Comparison of ENCODE assay signal across 9 mouse cellular contexts in genomic region chr19:29683844-29684540, GRCm38 (mm10). TPM values are rescaled to one million over a fixed set of nuclear protein-coding genes. Genes with fewer than 3 reads are reported as not detected.
A peak's percentile ranks its signal among the peaks of the same experiment; 100 is the strongest.
DNase-seq lines count a peak whose midpoint lies in the region; ATAC-seq and TF ChIP-seq lines count a peak whose summit lies in the region.
"Had no signal": no experiment of that assay in that cellular context is flagged by ENCODE, and none has a peak within 500 bp of the region (broad histone marks: within the 10 kb centered on the region; RNA-seq: fewer than 3 reads in every experiment).

No protein-coding gene starts in this region.

- TF ChIP-seq POLR2A in small intestine, adult 2 months (IDR thresholded peaks at IDR 0.05; ENCODE audit: low read depth, low read length) = no peak

- 0 out of 2 replicates have a peak, but pooled peaks cover 4% of the 10 kb centered on the region for H3K9me3 ChIP-seq in heart, embryonic 11.5 days (replicated peaks; ENCODE audit: control insufficient read depth, low read length)
- H3K9me3 ChIP-seq in forebrain, embryonic 15.5 days = no peaks in the 10 kb centered on the region
- H3K9me3 ChIP-seq in hindbrain, embryonic 13.5 days = peaks cover 3% of the 10 kb centered on the region; the same call in 1 of the 2 replicates
- no peaks in the 10 kb centered on the region for H3K9me3 ChIP-seq in midbrain, embryonic 11.5 days (ENCODE audit: control insufficient read depth, low read length)
- H3K9me3 ChIP-seq: stomach, embryonic 15.5 days had no signal

- no peak overlapping the region for H3K4me2 ChIP-seq in heart, embryonic 11.5 days
- no peak overlapping the region for H3K4me2 ChIP-seq in forebrain, embryonic 15.5 days (replicated peaks)
- H3K4me2 ChIP-seq in hindbrain, embryonic 13.5 days = no peak overlapping the region
- H3K4me2 ChIP-seq in midbrain, embryonic 11.5 days = no peak overlapping the region
- H3K4me2 ChIP-seq: stomach, embryonic 15.5 days had no signal

- H3K27ac ChIP-seq in heart, embryonic 11.5 days (ENCODE audit: low read depth, low read length) = no peak overlapping the region
- H3K27ac ChIP-seq in forebrain, embryonic 15.5 days (replicated peaks) = no peak overlapping the region
- no peak overlapping the region for H3K27ac ChIP-seq in hindbrain, embryonic 13.5 days
- H3K27ac ChIP-seq in midbrain, embryonic 11.5 days (ENCODE audit: low read depth, low read length) = no peak overlapping the region
- no peak overlapping the region for H3K27ac ChIP-seq in small intestine, adult 2 months (ENCODE audit: insufficient read depth, low read depth, low read length)
- H3K27ac ChIP-seq: stomach, embryonic 15.5 days had no signal

- DNase-seq in heart, adult 18-20 months = peak; percentile 67 to 85
- peak; percentile 71 for DNase-seq in c-Kit-positive CD71-positive TER-119-positive erythroid progenitor cells, embryonic 14.5 days (ENCODE audit: low spot score)
- DNase-seq in left cerebral cortex, adult 18-20 months (ENCODE audit: low spot score in 2 of 2) = peak; percentile 85 to 92
- DNase-seq in midbrain, embryonic 11.5 days (ENCODE audit: low spot score, missing footprints) = peak; percentile 95

- 52% methylated on average over 16 of the region's 16 CpGs for WGBS in heart, embryonic 11.5 days (ENCODE audit: insufficient replicate concordance)
- WGBS in forebrain, embryonic 15.5 days = 55% methylated on average over 16 of the region's 16 CpGs
- 54% methylated on average over 16 of the region's 16 CpGs for WGBS in hindbrain, embryonic 13.5 days
- 55% methylated on average over 16 of the region's 16 CpGs for WGBS in midbrain, embryonic 11.5 days
- WGBS in small intestine, adult 2 months = 49% methylated on average over 16 of the region's 16 CpGs

- no peaks in the 10 kb centered on the region for H3K36me3 ChIP-seq in heart, embryonic 11.5 days (ENCODE audit: control insufficient read depth, insufficient read depth, low read length)
- no peaks in the 10 kb centered on the region for H3K36me3 ChIP-seq in forebrain, embryonic 15.5 days
- no peaks in the 10 kb centered on the region for H3K36me3 ChIP-seq in hindbrain, embryonic 13.5 days
- H3K36me3 ChIP-seq in midbrain, embryonic 11.5 days (ENCODE audit: control insufficient read depth, insufficient read depth, low read length) = no peaks in the 10 kb centered on the region
- no peaks in the 10 kb centered on the region for H3K36me3 ChIP-seq in small intestine, adult 2 months (ENCODE audit: control insufficient read depth, insufficient read depth, low read length)
- H3K36me3 ChIP-seq: stomach, embryonic 15.5 days had no signal

- no peaks in the 10 kb centered on the region for H3K27me3 ChIP-seq in heart, embryonic 11.5 days (ENCODE audit: control insufficient read depth, insufficient read depth, low read length)
- no peaks in the 10 kb centered on the region for H3K27me3 ChIP-seq in forebrain, embryonic 15.5 days
- H3K27me3 ChIP-seq in hindbrain, embryonic 13.5 days = no peaks in the 10 kb centered on the region
- H3K27me3 ChIP-seq in midbrain, embryonic 11.5 days (ENCODE audit: control insufficient read depth, insufficient read depth, low read length) = no peaks in the 10 kb centered on the region
- no peaks in the 10 kb centered on the region for H3K27me3 ChIP-seq in small intestine, adult 2 months (ENCODE audit: control insufficient read depth, insufficient read depth, low read length)
- H3K27me3 ChIP-seq: stomach, embryonic 15.5 days had no signal

- no peak overlapping the region for H3K4me3 ChIP-seq in heart, embryonic 11.5 days (ENCODE audit: low read depth, low read length)
- no peak overlapping the region for H3K4me3 ChIP-seq in forebrain, embryonic 15.5 days
- no peak overlapping the region for H3K4me3 ChIP-seq in hindbrain, embryonic 13.5 days
- H3K4me3 ChIP-seq in midbrain, embryonic 11.5 days (ENCODE audit: low read depth, low read length) = no peak overlapping the region
- H3K4me3 ChIP-seq in small intestine, adult 2 months (ENCODE audit: low read depth, low read length) = no peak overlapping the region
- H3K4me3 ChIP-seq: stomach, embryonic 15.5 days had no signal

- ATAC-seq in heart, embryonic 11.5 days (replicated peaks; ENCODE audit: insufficient number of reproducible peaks, low FRiP score, low TSS enrichment) = no peak
- ATAC-seq in forebrain, embryonic 15.5 days (replicated peaks) = peak; percentile 78
- 0 out of 2 replicates have a peak, but pooled peaks have one; percentile 59 for ATAC-seq in hindbrain, embryonic 13.5 days (ENCODE audit: low FRiP score)
- peak; percentile 19; the same call in 1 of the 2 replicates for ATAC-seq in midbrain, embryonic 11.5 days (ENCODE audit: low FRiP score)

- H3K9ac ChIP-seq in heart, embryonic 11.5 days (ENCODE audit: low read depth, low read length) = no peak overlapping the region
- H3K9ac ChIP-seq in forebrain, embryonic 15.5 days (replicated peaks) = no peak overlapping the region
- no peak overlapping the region for H3K9ac ChIP-seq in hindbrain, embryonic 13.5 days
- H3K9ac ChIP-seq in midbrain, embryonic 11.5 days (ENCODE audit: low read length) = no peak overlapping the region
- H3K9ac ChIP-seq: stomach, embryonic 15.5 days had no signal

- peak; percentile 84; the same call in 1 of the 2 replicates for TF ChIP-seq CTCF in small intestine, adult 2 months (IDR thresholded peaks at IDR 0.05; ENCODE audit: extremely low read depth, insufficient read length, insufficient replicate concordance, low read depth, low read length)

- no peaks in the 10 kb centered on the region for H3K4me1 ChIP-seq in heart, embryonic 11.5 days (ENCODE audit: control insufficient read depth, insufficient read depth, low read length)
- H3K4me1 ChIP-seq in forebrain, embryonic 15.5 days = no peaks in the 10 kb centered on the region
- no peaks in the 10 kb centered on the region for H3K4me1 ChIP-seq in hindbrain, embryonic 13.5 days (replicated peaks)
- no peaks in the 10 kb centered on the region for H3K4me1 ChIP-seq in midbrain, embryonic 11.5 days (ENCODE audit: control insufficient read depth, insufficient read depth, low read length)
- peaks cover 2% of the 10 kb centered on the region; the same call in 1 of the 2 replicates for H3K4me1 ChIP-seq in small intestine, adult 2 months (ENCODE audit: control insufficient read depth, insufficient read depth, insufficient read length, low read length)
- H3K4me1 ChIP-seq: stomach, embryonic 15.5 days had no signal

RNA-seq across cellular contexts. Expression of gene Mlana, which starts 13.6 kb away (rescaled TPM):
- total RNA-seq in heart, adult 18-20 months (2021) = 1 to 10 TPM in 1 of 2 experiments, under 1 TPM in 1; 0.60 to 1.1 TPM
- polyA plus RNA-seq in heart, embryonic 11.5 days (2014; fragmentation: Nextera tagmentation; extraction: Ambion mirVana) = 0.30 TPM in 1 of 2 replicates, not detected in the other
- not detected in 2 replicates for polyA plus RNA-seq in forebrain, embryonic 15.5 days (2015; fragmentation: Nextera tagmentation; extraction: Ambion mirVana)
- not detected in 2 replicates for polyA plus RNA-seq in hindbrain, embryonic 13.5 days (2015; fragmentation: Nextera tagmentation; extraction: Ambion mirVana)
- under 1 TPM in 1 of 2 experiments, not detected in 1; 0.49 TPM for total RNA-seq in left cerebral cortex, adult 18-20 months (2021)
- polyA plus RNA-seq in midbrain, embryonic 11.5 days (2014; fragmentation: Nextera tagmentation; extraction: Ambion mirVana) = 0.26 and 0.54 TPM in 2 replicates
- not detected in 2 replicates for polyA plus RNA-seq in small intestine, adult 2 months (2012; rRNA removed)
- polyA plus RNA-seq: stomach, embryonic 15.5 days had no signal

RNA-seq across cellular contexts. Expression of gene Ermp1, which starts 35.8 kb away (rescaled TPM):
- total RNA-seq in heart, adult 18-20 months (2021) = 10 to 100 TPM in 1 of 2 experiments, 1 to 10 TPM in 1; 9.5 to 12.7 TPM
- 5.0 and 7.1 TPM in 2 replicates for polyA plus RNA-seq in heart, embryonic 11.5 days (2014; fragmentation: Nextera tagmentation; extraction: Ambion mirVana)
- 7.1 and 8.0 TPM in 2 replicates for polyA plus RNA-seq in forebrain, embryonic 15.5 days (2015; fragmentation: Nextera tagmentation; extraction: Ambion mirVana)
- 8.5 and 9.7 TPM in 2 replicates for polyA plus RNA-seq in hindbrain, embryonic 13.5 days (2015; fragmentation: Nextera tagmentation; extraction: Ambion mirVana)
- total RNA-seq in left cerebral cortex, adult 18-20 months (2021) = 10 to 100 TPM; 37.0 to 38.0 TPM
- polyA plus RNA-seq in midbrain, embryonic 11.5 days (2014; fragmentation: Nextera tagmentation; extraction: Ambion mirVana) = 12.9 and 13.6 TPM in 2 replicates
- 8.5 and 9.4 TPM in 2 replicates for polyA plus RNA-seq in small intestine, adult 2 months (2012; rRNA removed)
